Mouse (Mus musculus) thymus, adult 18-20 months (tissue): ENCODE measurements around the gene Ptger1.

ENCODE experiments used
- DNase-seq, 2 experiments: peaks; one replicate each; pipeline ENCODE4 v3.0.0; 2022; ENCODE audit warnings: mixed read lengths in 2 of 2

Ptger1 gene

GRCm38 (mm10) chr8:83665969-83666865 lies at the start of gene Ptger1:
Ptger1 (plus strand) TSS chr8:83666678.
- no peak for DNase-seq

- no peak for DNase-seq
These were observed 49.4 kb upstream of the Ptger1 start for GRCm38 (mm10) chr8:83617111-83617510.

- no peak for DNase-seq
These were observed 47.9 kb upstream of the Ptger1 start for GRCm38 (mm10) chr8:83618566-83618965.

- DNase-seq, result peak; percentile 41 to 56
These were observed 46.8 kb upstream of the Ptger1 start for GRCm38 (mm10) chr8:83619568-83620285.

GRCm38 (mm10) chr8:83621691-83622388 lies 44.6 kb upstream of the Ptger1 start:
- DNase-seq, result no peak

- peak; percentile 73 to 83 for DNase-seq
These were observed 44.0 kb upstream of the Ptger1 start for GRCm38 (mm10) chr8:83622389-83622989.

- DNase-seq, result no peak
These were observed 42.9 kb upstream of the Ptger1 start for GRCm38 (mm10) chr8:83623549-83623948.

- no peak for DNase-seq
These were observed 41.7 kb upstream of the Ptger1 start for GRCm38 (mm10) chr8:83624739-83625138.

GRCm38 (mm10) chr8:83625676-83626299 lies 40.7 kb upstream of the Ptger1 start:
- DNase-seq, result no peak

GRCm38 (mm10) chr8:83632083-83632707 lies 34.3 kb upstream of the Ptger1 start:
- DNase-seq, result no peak

GRCm38 (mm10) chr8:83638856-83639255 lies 27.6 kb upstream of the Ptger1 start:
- no peak for DNase-seq

- no peak for DNase-seq
These were observed 26.8 kb upstream of the Ptger1 start for GRCm38 (mm10) chr8:83639649-83640048.

GRCm38 (mm10) chr8:83647511-83647910 lies 19.0 kb upstream of the Ptger1 start:
- no peak for DNase-seq

- DNase-seq, result no peak
These were observed 18.4 kb upstream of the Ptger1 start for GRCm38 (mm10) chr8:83648031-83648430.

- no peak for DNase-seq
These were observed 16.8 kb upstream of the Ptger1 start for GRCm38 (mm10) chr8:83649699-83650098.

GRCm38 (mm10) chr8:83652030-83652743 lies 14.3 kb upstream of the Ptger1 start, which contains the start of gene Gipc1:
Gipc1 (plus strand) TSS chr8:83652677.
- DNase-seq, result peak; percentile 94 to 95

GRCm38 (mm10) chr8:83652744-83653661 lies 13.5 kb upstream of the Ptger1 start:
- DNase-seq, result peak in 1 of 2 experiments; percentile 38

- DNase-seq, result no peak
These were observed 12.8 kb upstream of the Ptger1 start for GRCm38 (mm10) chr8:83653662-83654017.

- no peak for DNase-seq
These were observed 11.8 kb upstream of the Ptger1 start for GRCm38 (mm10) chr8:83654725-83655124.

- DNase-seq, result no peak
These were observed 10.4 kb upstream of the Ptger1 start for GRCm38 (mm10) chr8:83656043-83656442.
